Mouse (Mus musculus): ENCODE measurements around the gene Dnajb3.
"Not testable (repeated sequence)": the region's sequence is repeated elsewhere in the genome, so short reads cannot be mapped to it uniquely, and the experiment has no call there.

Dnajb3 gene

GRCm38 (mm10) chr1:88215466-88216380 is 10.1 kb upstream of the Dnajb3 start:
- in situ Hi-C loops (cut with MboI, MseI): no loop called here

GRCm38 (mm10) chr1:88214462-88214952 is 8.9 kb upstream of the Dnajb3 start:
- in situ Hi-C loops (cut with MboI, MseI): no loop called here

- in situ Hi-C loops (cut with MboI, MseI): no loop called here
Measured at GRCm38 (mm10) chr1:88213766-88214461, 8.3 kb upstream of the Dnajb3 start.

DNA sequence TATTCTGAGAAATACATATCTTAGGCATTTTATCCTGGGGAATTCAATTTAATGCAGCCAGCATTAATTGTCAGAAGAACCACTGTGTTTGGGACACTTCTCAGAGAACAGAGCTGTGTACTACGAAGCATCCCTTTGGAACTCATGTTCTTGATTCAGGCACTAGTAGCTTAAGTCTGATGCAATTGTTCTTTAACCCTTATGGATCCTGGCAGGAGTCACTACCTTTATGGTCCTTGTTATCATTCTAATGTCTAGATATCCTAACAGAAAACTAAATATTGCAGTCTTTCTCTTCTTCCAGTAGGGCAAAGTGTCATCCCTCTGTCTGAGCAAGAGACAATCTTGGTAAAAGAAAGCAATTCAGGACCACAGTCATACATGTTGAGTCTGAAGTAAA is 7.5 kb upstream of the Dnajb3 start:
- in situ Hi-C loops (cut with MboI, MseI): no loop called here

DNA sequence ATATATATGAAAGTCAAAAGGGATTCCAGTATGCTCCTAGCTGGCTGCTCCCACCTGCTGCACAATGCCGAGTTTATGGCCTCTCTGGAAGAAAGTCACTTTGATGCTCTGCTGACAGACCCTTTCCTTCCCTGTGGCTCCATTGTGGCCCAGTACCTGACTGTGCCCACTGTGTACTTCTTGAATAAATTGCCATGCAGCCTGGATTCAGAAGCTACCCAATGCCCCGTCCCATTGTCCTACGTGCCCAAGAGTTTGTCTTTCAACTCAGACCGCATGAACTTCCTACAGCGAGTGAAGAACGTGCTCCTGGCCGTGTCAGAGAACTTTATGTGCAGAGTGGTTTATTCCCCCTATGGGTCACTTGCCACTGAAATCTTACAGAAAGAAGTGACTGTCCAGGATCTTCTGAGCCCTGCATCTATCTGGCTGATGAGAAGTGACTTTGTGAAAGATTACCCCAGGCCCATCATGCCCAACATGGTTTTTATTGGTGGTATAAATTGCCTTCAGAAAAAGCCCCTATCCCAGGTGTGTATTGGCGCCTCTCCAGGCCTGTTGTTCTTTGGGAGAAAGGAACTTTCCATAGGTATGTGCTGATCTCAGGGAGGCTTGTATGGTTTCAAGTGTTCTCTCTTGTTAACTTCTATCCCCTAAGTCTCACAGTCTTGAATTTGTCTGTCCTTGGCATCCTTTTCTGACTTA is 6.9 kb upstream of the Dnajb3 start:
- in situ Hi-C loops (cut with MboI, MseI): no loop called here

DNA sequence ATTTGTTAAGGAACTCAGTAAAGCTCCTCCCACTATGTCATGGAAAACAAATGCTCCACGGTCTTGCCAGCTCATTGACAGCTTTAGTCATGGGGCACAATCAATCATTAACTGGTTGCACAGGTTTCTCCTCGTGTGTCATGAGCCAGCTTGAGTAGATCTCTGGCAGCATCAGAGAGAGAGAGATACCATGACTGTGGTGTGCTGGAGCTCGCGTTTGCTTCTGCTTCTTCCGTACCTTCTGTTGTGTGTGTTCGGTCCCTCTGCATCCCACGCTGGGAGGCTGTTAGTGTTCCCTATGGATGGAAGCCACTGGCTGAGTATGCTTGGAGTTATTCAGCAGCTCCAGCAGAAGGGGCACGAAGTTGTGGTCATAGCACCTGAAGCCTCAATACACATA is 6.2 kb upstream of the Dnajb3 start, which contains the start of gene Ugt1a1:
Gene Ugt1a1 (plus strand): TSS at position 148 of the 400 bp plus-strand sequence.
- in situ Hi-C loops (cut with MboI, MseI): no loop called here

GRCm38 (mm10) chr1:88206843-88207479 is 1.4 kb upstream of the Dnajb3 start:
- in situ Hi-C loops (cut with MboI, MseI): no loop called here

GRCm38 (mm10) chr1:88200456-88200855 is 5.1 kb downstream of the Dnajb3 start, which contains the start of gene Ugt1a2:
Gene Ugt1a2, plus strand, starts transcription at chr1:88200601.
- in situ Hi-C loops (cut with MboI, MseI): loop anchor here (5.0 kb wide), 1 partner anchor 53 kb away; no protein-coding TSS in a partner anchor

- in situ Hi-C loops (cut with MboI, MseI): loop anchor here (5.0 to 25.0 kb wide), 3 partner anchors 53 to 1087 kb away; no protein-coding TSS in a partner anchor
Measured at GRCm38 (mm10) chr1:88199996-88200395, 5.6 kb downstream of the Dnajb3 start.

DNA sequence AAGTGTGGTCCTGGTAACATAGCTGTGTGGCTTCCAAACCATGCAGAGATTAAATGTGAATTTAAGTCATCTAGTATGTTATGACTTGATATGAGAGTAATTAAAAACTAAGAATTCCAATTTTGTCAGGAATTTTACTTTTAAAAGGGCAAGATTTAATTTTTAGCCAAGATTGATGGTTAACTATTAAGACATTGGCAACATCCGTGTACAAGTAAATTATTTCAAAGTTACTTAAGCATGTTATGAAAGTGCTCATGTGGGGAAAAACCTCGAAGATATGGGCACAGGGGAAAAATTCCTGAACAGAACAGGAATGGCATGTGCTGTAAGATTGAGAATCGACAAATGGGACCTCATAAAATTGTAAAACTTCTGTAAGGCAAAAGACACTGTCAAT is 8.1 kb downstream of the Dnajb3 start:
- in situ Hi-C loops (cut with MboI, MseI): loop anchor here (25.0 kb wide), 2 partner anchors 740 to 1090 kb away; no protein-coding TSS in a partner anchor

GRCm38 (mm10) chr1:88195687-88196086 is 9.9 kb downstream of the Dnajb3 start:
- in situ Hi-C loops (cut with MboI, MseI): loop anchor here (25.0 kb wide), 2 partner anchors 742 to 1092 kb away; no protein-coding TSS in a partner anchor

DNA sequence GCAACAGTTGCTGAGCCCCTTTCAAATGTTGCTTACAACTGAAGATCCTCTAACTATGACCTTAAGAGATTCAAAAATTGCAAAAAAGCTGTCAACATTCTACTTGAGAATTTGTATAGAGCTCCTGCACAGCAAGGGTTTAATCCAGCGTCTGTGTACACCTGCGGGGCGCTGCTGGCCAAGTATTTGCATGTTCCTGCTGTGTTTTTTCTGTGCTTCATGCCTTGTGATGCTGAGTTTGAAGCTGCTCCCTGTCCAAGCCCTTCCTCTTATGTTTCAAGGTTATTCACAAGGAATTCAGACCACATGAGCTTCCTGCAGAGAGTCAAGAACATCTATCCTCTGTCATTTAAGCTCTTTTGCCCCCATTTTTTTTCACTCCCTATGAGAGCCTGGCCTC is 13.4 kb downstream of the Dnajb3 start:
- in situ Hi-C loops (cut with MboI, MseI): loop anchor here (5.0 to 25.0 kb wide), 3 partner anchors 135 to 1095 kb away; no protein-coding TSS in a partner anchor

- in situ Hi-C loops (cut with MboI, MseI): loop anchor here (25.0 kb wide), 2 partner anchors 751 to 1101 kb away; no protein-coding TSS in a partner anchor
Measured at GRCm38 (mm10) chr1:88186325-88186935, 19.2 kb downstream of the Dnajb3 start.

GRCm38 (mm10) chr1:88179657-88180056 is 25.9 kb downstream of the Dnajb3 start:
- in situ Hi-C loops (cut with MboI, MseI): loop anchor here (25.0 kb wide), 2 partner anchors 758 to 1108 kb away; no protein-coding TSS in a partner anchor

DNA sequence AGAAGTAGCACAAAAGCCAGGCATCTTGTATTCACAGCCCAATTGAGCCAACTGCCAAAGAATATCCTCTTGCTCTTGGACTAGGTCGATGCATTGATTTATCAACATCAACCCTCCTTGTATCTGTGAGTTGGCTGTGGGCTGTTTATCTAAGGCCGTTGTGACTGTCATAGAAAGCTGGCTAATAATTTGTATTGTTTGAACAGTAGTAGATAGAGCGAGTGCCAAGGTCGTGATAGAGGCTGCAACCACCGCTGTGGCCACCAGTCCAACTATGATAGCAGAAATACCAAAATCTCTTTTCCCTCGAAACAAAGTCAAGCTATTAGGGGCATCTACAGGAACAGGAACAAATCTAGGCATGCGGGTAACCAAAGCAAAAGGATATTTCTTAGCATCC is 33.4 kb downstream of the Dnajb3 start:
- in situ Hi-C loops (cut with MboI, MseI): not testable (repeated sequence)

DNA sequence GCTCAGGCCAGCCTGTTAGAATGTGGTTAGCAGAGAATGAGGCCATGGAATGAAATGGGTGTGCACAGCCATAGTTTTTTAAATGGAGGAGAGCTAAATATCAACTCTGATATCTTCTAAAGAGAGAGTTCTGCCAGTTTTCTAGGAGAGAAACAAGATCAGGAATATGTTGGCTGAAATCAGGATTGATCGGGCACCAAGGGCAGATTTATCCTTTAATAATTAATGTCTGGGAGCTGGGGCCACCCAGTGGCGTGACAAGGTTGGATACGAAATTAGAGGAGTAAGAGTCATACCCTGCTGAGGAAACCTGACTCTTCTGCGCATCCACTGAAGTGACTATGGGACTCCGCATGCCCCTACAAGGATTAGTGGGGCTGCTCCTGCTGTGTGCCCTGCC is 39.9 kb downstream of the Dnajb3 start, which contains the start of gene Ugt1a5:
Gene Ugt1a5 (plus strand): TSS at position 302 of the 400 bp plus-strand sequence.
- in situ Hi-C loops (cut with MboI, MseI): no loop called here

GRCm38 (mm10) chr1:88158430-88158829 is 47.2 kb downstream of the Dnajb3 start:
- in situ Hi-C loops (cut with MboI, MseI): no loop called here
